Mouse (Mus musculus) midbrain, embryonic 13.5 days (tissue): ENCODE data around the gene Rnaseh2c. TPM values are rescaled to one million over a fixed set of nuclear protein-coding genes. Genes with fewer than 3 reads are reported as not detected.

ENCODE experiments used
- ATAC-seq: fragments of 200-750 bp; cut with Nextera tagmentation; 2 replicates; pipeline ENCODE4 v1.8.0; 2017; ENCODE audit warnings: mild to moderate bottlenecking, moderate TSS enrichment, moderate library complexity
- H3K27ac ChIP-seq: fragments of 300-500 bp; sonication (generic); 2 replicates; pipeline ENCODE4 v1.5.1; 2015; ENCODE audit warnings: inconsistent platforms, mild to moderate bottlenecking, moderate library complexity
- H3K27me3 ChIP-seq: fragments of 300-500 bp; sonication (generic); 2 replicates; pipeline ENCODE4 v1.6.1; 2015; ENCODE audit warnings: mild to moderate bottlenecking, inconsistent platforms
- H3K36me3 ChIP-seq: fragments of 300-500 bp; sonication (generic); 2 replicates; pipeline ENCODE4 v1.6.1; 2015; ENCODE audit warnings: mild to moderate bottlenecking, inconsistent platforms
- H3K4me1 ChIP-seq: fragments of 300-500 bp; sonication (generic); replicated peaks from 2 replicates; pipeline ENCODE4 v1.6.1; 2015; ENCODE audit warnings: inconsistent platforms
- H3K4me2 ChIP-seq: fragments of 300-500 bp; sonication (generic); replicated peaks from 2 replicates; pipeline ENCODE4 v1.6.1; 2015; ENCODE audit warnings: moderate library complexity, mild to moderate bottlenecking, inconsistent platforms
- H3K4me3 ChIP-seq: fragments of 300-500 bp; sonication (generic); replicated peaks from 2 replicates; pipeline ENCODE4 v1.5.1; 2015; ENCODE audit warnings: mild to moderate bottlenecking, inconsistent platforms
- H3K9ac ChIP-seq: fragments of 300-500 bp; sonication (generic); replicated peaks from 2 replicates; pipeline ENCODE4 v1.6.1; 2015; ENCODE audit warnings: mild to moderate bottlenecking, inconsistent platforms
- H3K9me3 ChIP-seq: fragments of 300-500 bp; sonication (generic); 2 replicates; pipeline ENCODE4 v1.6.1; 2016; ENCODE audit warnings: mild to moderate bottlenecking, inconsistent platforms
- WGBS: fragments of 180-500 bp; shearing (Covaris S2); methylation state at CpG from one replicate; pipeline ENCODE4 v1.1.7; 2015; 5-methylcytosine and 5-hydroxymethylcytosine counted together
- polyA plus RNA-seq: library from polyadenylated mRNA; unstranded; fragments of >200 nt; fragmentation: Nextera tagmentation; extraction: Ambion mirVana; gene quantifications from 2 replicates; pipeline ENCODE4 v1.2.1, GENCODE M21; 2015

Gene Rnaseh2c
- polyA plus RNA-seq, 1 experiment from 2014 or later = 98.9 TPM

- Histone ChIP-seq H3K4me1 (no peaks in the 10 kb centered on the region), H3K27ac (no peak overlapping the region), H3K4me2 (no peak overlapping the region), H3K36me3 (no peaks in the 10 kb centered on the region), H3K9ac (no peak overlapping the region), H3K27me3 (no peaks in the 10 kb centered on the region), H3K4me3 (no peak overlapping the region), H3K9me3 (no peaks in the 10 kb centered on the region)
- 73% methylated on average over 2 of the region's 2 CpGs for WGBS
- no peak for ATAC-seq
Observed at GRCm38 (mm10) chr19:5581995-5582394, 19.7 kb upstream of the Rnaseh2c start.

DNA sequence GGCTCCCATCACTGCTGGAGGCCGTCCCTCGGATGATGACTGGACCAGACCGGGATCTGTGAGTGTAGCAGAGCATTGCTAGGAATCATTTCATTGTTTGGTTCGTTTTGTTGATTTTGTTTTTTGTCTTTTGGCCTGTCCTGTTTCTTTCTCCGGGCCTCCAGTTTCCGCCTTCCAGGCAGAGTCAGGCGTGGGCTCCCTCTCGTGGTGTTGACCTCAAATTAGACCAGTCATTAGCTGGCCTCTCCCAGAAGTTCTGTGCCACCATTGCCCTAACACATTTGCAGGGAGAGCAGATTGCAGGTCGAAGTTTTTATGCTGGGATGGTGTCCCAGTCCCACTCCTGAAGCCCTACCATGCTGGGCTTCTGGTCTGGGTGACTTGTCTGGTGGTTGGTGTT, 12.5 kb upstream of the Rnaseh2c start:
- H3K27me3 ChIP-seq = no peaks in the 10 kb centered on the region
- H3K4me3 ChIP-seq = no peak overlapping the region
- no peak overlapping the region for H3K4me2 ChIP-seq
- no peaks in the 10 kb centered on the region for H3K36me3 ChIP-seq
- WGBS = 76% methylated on average over 9 of the region's 9 CpGs
- H3K4me1 ChIP-seq = no peaks in the 10 kb centered on the region
- no peak overlapping the region for H3K9ac ChIP-seq
- no peak for ATAC-seq
- no peak overlapping the region for H3K27ac ChIP-seq
- no peaks in the 10 kb centered on the region for H3K9me3 ChIP-seq

GRCm38 (mm10) chr19:5591888-5592287, 9.8 kb upstream of the Rnaseh2c start:
- no peak overlapping the region for H3K9ac ChIP-seq
- H3K4me1 ChIP-seq = no peaks in the 10 kb centered on the region
- 92% methylated on average over 6 of the region's 6 CpGs for WGBS
- H3K4me2 ChIP-seq = no peak overlapping the region
- H3K27me3 ChIP-seq = no peaks in the 10 kb centered on the region
- no peak for ATAC-seq
- H3K27ac ChIP-seq = no peak overlapping the region
- H3K9me3 ChIP-seq = no peaks in the 10 kb centered on the region
- no peaks in the 10 kb centered on the region for H3K36me3 ChIP-seq
- H3K4me3 ChIP-seq = no peak overlapping the region

DNA sequence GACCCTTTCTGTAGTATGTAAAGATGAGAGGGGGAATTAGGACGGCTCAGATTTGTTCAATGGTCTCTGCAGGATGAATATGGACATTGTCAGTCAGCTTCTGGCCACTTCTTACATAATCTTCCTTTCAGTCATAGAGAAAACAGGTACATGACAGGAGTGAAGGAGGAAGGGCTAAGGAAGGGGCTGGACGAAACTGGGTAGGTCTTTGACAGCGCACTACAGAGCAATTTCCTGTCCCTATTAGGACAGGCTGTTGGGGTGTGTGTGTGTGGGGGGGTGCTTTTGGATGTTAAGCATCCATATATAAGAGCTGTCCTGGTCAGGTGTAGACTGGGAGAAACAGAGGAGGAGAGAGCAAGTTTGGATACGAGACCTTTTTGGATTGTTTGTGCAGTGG, 2.4 kb upstream of the Rnaseh2c start:
- Histone ChIP-seq H3K4me3 (no peak overlapping the region), H3K36me3 (peaks cover 13% of the 10 kb centered on the region), H3K4me2 (no peak overlapping the region), H3K4me1 (peaks cover 25% of the 10 kb centered on the region), H3K9ac (no peak overlapping the region), H3K9me3 (no peaks in the 10 kb centered on the region), H3K27me3 (no peaks in the 10 kb centered on the region), H3K27ac (no peak overlapping the region)
- WGBS = 83% methylated on average over 4 of the region's 4 CpGs
- ATAC-seq = no peak

DNA sequence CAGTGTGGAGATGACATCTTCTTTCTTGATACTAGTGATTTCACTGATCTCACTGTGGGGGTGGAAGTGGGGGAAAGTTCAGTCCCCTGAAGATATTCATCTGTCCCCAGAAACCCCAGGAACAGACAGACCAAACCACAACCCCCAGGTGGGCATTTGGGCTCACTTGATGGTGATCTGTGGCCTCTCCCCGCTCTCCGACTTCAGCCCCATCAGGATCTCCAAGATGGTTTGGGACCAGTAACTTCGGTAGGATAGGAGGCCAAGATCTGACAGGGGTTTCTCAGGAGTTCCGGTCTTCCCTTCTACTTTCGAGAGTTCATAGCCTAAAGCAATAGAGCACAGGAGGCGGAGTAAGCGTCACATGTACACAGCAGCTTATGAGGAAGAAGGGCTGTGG, 2.0 kb downstream of the Rnaseh2c start:
- Histone ChIP-seq H3K4me3 (0 out of 2 replicates have a peak overlapping the region, but pooled peaks have one; percentile 83), H3K27ac (no peak overlapping the region), H3K4me1 (peaks cover 34% of the 10 kb centered on the region), H3K4me2 (0 out of 2 replicates have a peak overlapping the region, but pooled peaks have one; percentile 92), H3K9ac (peak overlapping the region; percentile 19; the same call in 1 of the 2 replicates), H3K9me3 (no peaks in the 10 kb centered on the region), H3K27me3 (no peaks in the 10 kb centered on the region), H3K36me3 (peaks cover 57% of the 10 kb centered on the region)
- no peak for ATAC-seq
- WGBS = 96% methylated on average over 7 of the region's 7 CpGs

GRCm38 (mm10) chr19:5605126-5605525, 3.5 kb downstream of the Rnaseh2c start:
- WGBS = 95% methylated on average over 7 of the region's 7 CpGs
- H3K9me3 ChIP-seq = no peaks in the 10 kb centered on the region
- H3K9ac ChIP-seq = no peak overlapping the region
- H3K4me1 ChIP-seq = peaks cover 41% of the 10 kb centered on the region
- H3K27me3 ChIP-seq = no peaks in the 10 kb centered on the region
- H3K36me3 ChIP-seq = peaks cover 57% of the 10 kb centered on the region
- H3K4me2 ChIP-seq = no peak overlapping the region
- H3K27ac ChIP-seq = no peak overlapping the region
- no peak for ATAC-seq
- no peak overlapping the region for H3K4me3 ChIP-seq

- Histone ChIP-seq H3K36me3 (peaks cover 57% of the 10 kb centered on the region), H3K4me2 (no peak overlapping the region)
- WGBS = 86% methylated on average over 8 of the region's 8 CpGs
Observed at GRCm38 (mm10) chr19:5606196-5606595, 4.5 kb downstream of the Rnaseh2c start.

GRCm38 (mm10) chr19:5607705-5608410, 6.2 kb downstream of the Rnaseh2c start:
- Histone ChIP-seq H3K36me3 (peaks cover 57% of the 10 kb centered on the region), H3K27ac (no peak overlapping the region), H3K4me3 (peak overlapping the region; percentile 63; the same call in 1 of the 2 replicates), H3K4me1 (peaks cover 37% of the 10 kb centered on the region), H3K4me2 (peak overlapping the region; percentile 77; the same call in 1 of the 2 replicates), H3K9ac (no peak overlapping the region), H3K9me3 (no peaks in the 10 kb centered on the region), H3K27me3 (no peaks in the 10 kb centered on the region)
- WGBS = 95% methylated on average over 26 of the region's 26 CpGs
- ATAC-seq = no peak

More at GRCm38 (mm10) chr19:5606196-5606595, 4.5 kb downstream of the Rnaseh2c start:
- H3K9me3 ChIP-seq = no peaks in the 10 kb centered on the region
- H3K9ac ChIP-seq = no peak overlapping the region
- H3K27ac ChIP-seq = no peak overlapping the region
- no peak overlapping the region for H3K4me3 ChIP-seq
- no peak for ATAC-seq
- peaks cover 48% of the 10 kb centered on the region for H3K4me1 ChIP-seq
- no peaks in the 10 kb centered on the region for H3K27me3 ChIP-seq

DNA sequence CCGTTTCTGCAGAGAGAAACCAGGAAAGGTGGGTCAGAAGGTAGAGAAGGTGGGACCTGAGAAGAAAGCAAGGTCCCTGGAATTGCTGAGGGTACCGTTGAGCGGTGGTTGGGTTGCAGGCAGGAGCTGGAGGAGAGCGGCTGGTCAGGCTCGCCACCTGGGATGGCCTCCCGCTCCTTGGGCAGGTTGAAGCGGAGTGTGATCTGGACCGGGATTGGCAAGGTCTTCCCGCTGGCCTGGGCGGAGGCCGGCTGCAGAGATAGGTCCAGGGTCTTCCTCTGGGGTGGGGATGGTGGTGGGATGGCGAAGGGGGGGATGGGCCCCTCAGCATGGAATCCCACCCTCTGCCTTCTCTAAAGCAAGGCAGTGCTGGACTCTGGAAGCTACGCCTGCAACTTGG, 7.0 kb downstream of the Rnaseh2c start:
- H3K4me1 ChIP-seq = peaks cover 28% of the 10 kb centered on the region
- H3K4me2 ChIP-seq = peak overlapping the region; percentile 77
- H3K36me3 ChIP-seq = peaks cover 50% of the 10 kb centered on the region
- no peaks in the 10 kb centered on the region for H3K27me3 ChIP-seq
- peak overlapping the region; percentile 82 for H3K9ac ChIP-seq
- no peak for ATAC-seq
- 98% methylated on average over 13 of the region's 13 CpGs for WGBS
- H3K9me3 ChIP-seq = no peaks in the 10 kb centered on the region
- H3K27ac ChIP-seq = peak overlapping the region; percentile 97; the same call in 1 of the 2 replicates
- H3K4me3 ChIP-seq = peak overlapping the region; percentile 63

GRCm38 (mm10) chr19:5609171-5609546, 7.5 kb downstream of the Rnaseh2c start:
- Histone ChIP-seq H3K36me3 (peaks cover 45% of the 10 kb centered on the region), H3K4me2 (peak overlapping the region; percentile 77), H3K4me1 (peaks cover 24% of the 10 kb centered on the region), H3K27me3 (peaks cover 4% of the 10 kb centered on the region; the same call in 1 of the 2 replicates), H3K27ac (peak overlapping the region; percentile 97), H3K4me3 (peak overlapping the region; percentile 63), H3K9ac (peak overlapping the region; percentile 82), H3K9me3 (no peaks in the 10 kb centered on the region)
- ATAC-seq = 0 out of 2 replicates have a peak, but pooled peaks have one; percentile 0
- WGBS = 57% methylated on average over 10 of the region's 10 CpGs

DNA sequence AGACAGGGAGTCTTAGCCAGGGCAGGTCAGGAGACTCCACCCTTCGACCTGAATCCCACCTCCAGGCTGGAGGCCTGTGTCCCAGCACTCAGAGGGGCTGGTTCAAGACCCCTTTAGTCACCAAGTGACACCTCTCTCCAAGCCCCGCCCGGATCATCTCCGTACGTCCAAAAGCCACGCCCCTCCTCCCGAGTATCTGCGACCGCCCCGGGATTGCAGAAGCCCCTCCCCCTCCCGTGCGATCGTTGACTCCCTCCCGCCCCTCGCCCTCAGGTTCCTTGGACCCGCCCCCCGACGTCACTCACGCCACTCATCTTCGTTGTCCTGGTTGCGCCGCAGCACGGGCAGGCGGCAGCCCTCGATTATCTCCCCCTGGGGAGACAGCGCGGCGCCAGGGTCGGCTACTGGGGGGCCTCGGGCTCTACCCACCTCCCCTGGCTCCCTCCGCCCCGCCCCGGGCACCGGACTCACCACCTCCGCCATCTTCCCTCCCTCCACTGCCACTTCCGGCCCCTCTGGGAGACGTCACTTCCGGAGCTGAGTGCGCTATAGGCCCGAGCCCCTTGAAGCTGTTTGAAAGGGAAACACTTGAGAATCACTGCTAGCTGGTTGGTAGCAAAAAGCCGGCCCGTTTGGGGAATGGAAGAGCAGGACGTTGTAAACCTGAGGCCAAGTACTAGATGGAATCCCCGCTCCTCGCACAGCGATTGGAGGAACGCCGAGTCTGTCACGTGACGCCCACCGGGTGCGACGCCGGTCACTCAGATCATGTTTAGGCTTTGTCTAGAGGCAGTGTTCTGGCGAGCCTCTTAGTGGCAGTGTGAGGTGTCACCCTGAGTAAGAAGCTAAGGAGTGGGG, 8.1 kb downstream of the Rnaseh2c start, which contains the start of gene Kat5:
Kat5 (minus strand) TSS at position 691 of the 858 bp plus-strand sequence.
- H3K9me3 ChIP-seq = no peaks in the 10 kb centered on the region
- peaks cover 9% of the 10 kb centered on the region; the same call in 1 of the 2 replicates for H3K27me3 ChIP-seq
- peak; percentile 93 for ATAC-seq
- H3K4me1 ChIP-seq = peaks cover 24% of the 10 kb centered on the region
- H3K4me2 ChIP-seq = peak within 1 kb of the TSS; percentile 77
- peak within 1 kb of the TSS; percentile 97 for H3K27ac ChIP-seq
- peak within 1 kb of the TSS; percentile 63 for H3K4me3 ChIP-seq
- peak within 1 kb of the TSS; percentile 82 for H3K9ac ChIP-seq
- peaks cover 39% of the 10 kb centered on the region for H3K36me3 ChIP-seq
- WGBS = under 1% methylated on average over 54 of the region's 55 CpGs

DNA sequence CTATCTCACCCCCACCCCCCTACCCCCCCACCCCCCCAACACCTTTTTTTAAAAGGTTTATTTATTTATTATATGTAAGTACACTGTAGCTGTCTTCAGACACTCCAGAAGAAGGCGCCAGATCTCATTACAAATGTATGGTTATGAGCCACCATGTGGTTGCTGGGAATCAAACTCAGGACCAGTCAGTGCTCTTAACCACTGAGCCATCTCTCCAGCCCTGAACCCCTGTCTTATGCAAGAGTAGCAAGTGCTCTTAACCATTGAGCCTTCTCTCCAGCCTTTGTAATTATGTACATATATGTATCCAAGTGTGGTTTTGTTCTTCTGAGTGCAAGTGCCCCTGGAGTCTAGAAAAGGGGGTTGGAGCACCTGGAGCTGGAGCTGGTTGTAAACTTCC, 10.3 kb downstream of the Rnaseh2c start:
- Histone ChIP-seq H3K9ac (no peak overlapping the region), H3K9me3 (no peaks in the 10 kb centered on the region), H3K4me3 (no peak overlapping the region), H3K4me2 (no peak overlapping the region), H3K27me3 (peaks cover 19% of the 10 kb centered on the region), H3K27ac (no peak overlapping the region), H3K4me1 (peaks cover 24% of the 10 kb centered on the region), H3K36me3 (peaks cover 17% of the 10 kb centered on the region)
- ATAC-seq = no peak
- 95% methylated on average over 1 of the region's 1 CpGs for WGBS
